Mouse (Mus musculus): ENCODE measurements around the gene Ankef1. TPM values are rescaled to one million over a fixed set of nuclear protein-coding genes. Genes with fewer than 3 reads are reported as not detected.

The Ankef1 gene
- not detected in 2 replicates for polyA plus RNA-seq (2012; ENCODE audit: insufficient read depth, low replicate concordance)

GRCm38 (mm10) chr2:136501651-136502050 is at the start of gene Ankef1:
TSS of gene Ankef1 (plus strand) at chr2:136501910.
- no peaks in the 10 kb centered on the region for H3K36me3 ChIP-seq (replicated peaks; ENCODE audit: low read length)
- no peaks in the 10 kb centered on the region for H3K27me3 ChIP-seq (replicated peaks)
- no peaks in the 10 kb centered on the region for H3K4me1 ChIP-seq
- H3K4me3 ChIP-seq (replicated peaks) = no peak within 1 kb of the TSS
- TF ChIP-seq FLI1 (IDR thresholded peaks at IDR 0.05; ENCODE audit: low read length) = no peak
- TF ChIP-seq GATA1 (IDR thresholded peaks at IDR 0.05; ENCODE audit: borderline replicate concordance, low read length) = no peak
- no peaks in the 10 kb centered on the region for H3K9me3 ChIP-seq

- no peak for TF ChIP-seq FLI1 (IDR thresholded peaks at IDR 0.05; ENCODE audit: low read length)
- no peak for TF ChIP-seq GATA1 (IDR thresholded peaks at IDR 0.05; ENCODE audit: borderline replicate concordance, low read length)
- Histone ChIP-seq H3K36me3 (replicated peaks; ENCODE audit: low read length) (no peaks in the 10 kb centered on the region), H3K4me1 (no peaks in the 10 kb centered on the region; the same call in 1 of the 2 replicates), H3K9me3 (no peaks in the 10 kb centered on the region), H3K27me3 (replicated peaks) (no peaks in the 10 kb centered on the region), H3K4me3 (replicated peaks) (no peak overlapping the region)
Measured at GRCm38 (mm10) chr2:136456468-136456867, 45.2 kb upstream of the Ankef1 start.

GRCm38 (mm10) chr2:136456875-136457274 is 44.8 kb upstream of the Ankef1 start:
- Histone ChIP-seq H3K4me1 (no peaks in the 10 kb centered on the region; the same call in 1 of the 2 replicates), H3K4me3 (replicated peaks) (no peak overlapping the region), H3K9me3 (no peaks in the 10 kb centered on the region), H3K36me3 (replicated peaks; ENCODE audit: low read length) (no peaks in the 10 kb centered on the region), H3K27me3 (replicated peaks) (no peaks in the 10 kb centered on the region)
- TF ChIP-seq FLI1 (IDR thresholded peaks at IDR 0.05; ENCODE audit: low read length) (no peak), GATA1 (IDR thresholded peaks at IDR 0.05; ENCODE audit: borderline replicate concordance, low read length) (no peak)

- no peaks in the 10 kb centered on the region for H3K27me3 ChIP-seq (replicated peaks)
- no peak for TF ChIP-seq FLI1 (IDR thresholded peaks at IDR 0.05; ENCODE audit: low read length)
- TF ChIP-seq GATA1 (IDR thresholded peaks at IDR 0.05; ENCODE audit: borderline replicate concordance, low read length) = no peak
Measured at GRCm38 (mm10) chr2:136477656-136478055, 24.1 kb upstream of the Ankef1 start.

GRCm38 (mm10) chr2:136482269-136482668 is 19.4 kb upstream of the Ankef1 start:
- TF ChIP-seq FLI1 (IDR thresholded peaks at IDR 0.05; ENCODE audit: low read length) (no peak), GATA1 (IDR thresholded peaks at IDR 0.05; ENCODE audit: borderline replicate concordance, low read length) (no peak)
- no peaks in the 10 kb centered on the region for H3K36me3 ChIP-seq (replicated peaks; ENCODE audit: low read length)

More at GRCm38 (mm10) chr2:136477656-136478055, 24.1 kb upstream of the Ankef1 start:
- no peak overlapping the region for H3K4me3 ChIP-seq (replicated peaks)
- no peaks in the 10 kb centered on the region for H3K9me3 ChIP-seq
- no peaks in the 10 kb centered on the region for H3K36me3 ChIP-seq (replicated peaks; ENCODE audit: low read length)
- no peaks in the 10 kb centered on the region for H3K4me1 ChIP-seq

GRCm38 (mm10) chr2:136483058-136483457 is 18.7 kb upstream of the Ankef1 start:
- H3K27me3 ChIP-seq (replicated peaks) = no peaks in the 10 kb centered on the region
- no peaks in the 10 kb centered on the region for H3K9me3 ChIP-seq
- H3K36me3 ChIP-seq (replicated peaks; ENCODE audit: low read length) = no peaks in the 10 kb centered on the region
- no peak overlapping the region for H3K4me3 ChIP-seq (replicated peaks)
- H3K4me1 ChIP-seq = peaks cover 5% of the 10 kb centered on the region
- TF ChIP-seq GATA1 (IDR thresholded peaks at IDR 0.05; ENCODE audit: borderline replicate concordance, low read length) (no peak), FLI1 (IDR thresholded peaks at IDR 0.05; ENCODE audit: low read length) (no peak)

More at GRCm38 (mm10) chr2:136482269-136482668, 19.4 kb upstream of the Ankef1 start:
- Histone ChIP-seq H3K4me3 (replicated peaks) (no peak overlapping the region), H3K9me3 (no peaks in the 10 kb centered on the region), H3K4me1 (peaks cover 5% of the 10 kb centered on the region), H3K27me3 (replicated peaks) (no peaks in the 10 kb centered on the region)

- TF ChIP-seq FLI1 (IDR thresholded peaks at IDR 0.05; ENCODE audit: low read length) (no peak), GATA1 (IDR thresholded peaks at IDR 0.05; ENCODE audit: borderline replicate concordance, low read length) (no peak)
- Histone ChIP-seq H3K27me3 (replicated peaks) (no peaks in the 10 kb centered on the region), H3K9me3 (no peaks in the 10 kb centered on the region), H3K4me1 (peaks cover 5% of the 10 kb centered on the region), H3K36me3 (replicated peaks; ENCODE audit: low read length) (no peaks in the 10 kb centered on the region), H3K4me3 (replicated peaks) (no peak overlapping the region)
Measured at GRCm38 (mm10) chr2:136484955-136485354, 16.8 kb upstream of the Ankef1 start.

GRCm38 (mm10) chr2:136485401-136485800 is 16.3 kb upstream of the Ankef1 start:
- no peak for TF ChIP-seq FLI1 (IDR thresholded peaks at IDR 0.05; ENCODE audit: low read length)
- no peak for TF ChIP-seq GATA1 (IDR thresholded peaks at IDR 0.05; ENCODE audit: borderline replicate concordance, low read length)
- no peaks in the 10 kb centered on the region for H3K9me3 ChIP-seq
- no peaks in the 10 kb centered on the region for H3K36me3 ChIP-seq (replicated peaks; ENCODE audit: low read length)
- H3K4me3 ChIP-seq (replicated peaks) = peak overlapping the region; percentile 88
- H3K4me1 ChIP-seq = peaks cover 5% of the 10 kb centered on the region
- H3K27me3 ChIP-seq (replicated peaks) = no peaks in the 10 kb centered on the region

- no peaks in the 10 kb centered on the region for H3K27me3 ChIP-seq (replicated peaks)
- no peaks in the 10 kb centered on the region for H3K9me3 ChIP-seq
- peaks cover 5% of the 10 kb centered on the region for H3K4me1 ChIP-seq
- H3K36me3 ChIP-seq (replicated peaks; ENCODE audit: low read length) = no peaks in the 10 kb centered on the region
- TF ChIP-seq GATA1 (IDR thresholded peaks at IDR 0.05; ENCODE audit: borderline replicate concordance, low read length) = no peak
- no peak for TF ChIP-seq FLI1 (IDR thresholded peaks at IDR 0.05; ENCODE audit: low read length)
- H3K4me3 ChIP-seq (replicated peaks) = peak overlapping the region; percentile 88
Measured at GRCm38 (mm10) chr2:136485815-136486619, 15.7 kb upstream of the Ankef1 start.

- no peaks in the 10 kb centered on the region for H3K36me3 ChIP-seq (replicated peaks; ENCODE audit: low read length)
- peaks cover 5% of the 10 kb centered on the region for H3K4me1 ChIP-seq
- H3K27me3 ChIP-seq (replicated peaks) = no peaks in the 10 kb centered on the region
- H3K4me3 ChIP-seq (replicated peaks) = no peak overlapping the region
- TF ChIP-seq FLI1 (IDR thresholded peaks at IDR 0.05; ENCODE audit: low read length) = no peak
- no peak for TF ChIP-seq GATA1 (IDR thresholded peaks at IDR 0.05; ENCODE audit: borderline replicate concordance, low read length)
- no peaks in the 10 kb centered on the region for H3K9me3 ChIP-seq
Measured at GRCm38 (mm10) chr2:136486986-136487385, 14.7 kb upstream of the Ankef1 start.

Measured in megakaryocyte, embryonic 14.5 days (primary cell).